Mouse (Mus musculus) liver, embryonic 11.5 days (tissue): ENCODE results near the gene Sgca. TPM values are rescaled to one million over a fixed set of nuclear protein-coding genes. Genes with fewer than 3 reads are reported as not detected.

Experiments used
- ATAC-seq: fragments of 200-750 bp; cut with Nextera tagmentation; replicated peaks from 2 replicates; pipeline ENCODE4 v1.8.0; 2017; ENCODE audit warnings: moderate number of reproducible peaks, mild to moderate bottlenecking, moderate TSS enrichment, moderate library complexity; ENCODE audit not compliant: low FRiP score
- DNase-seq: peaks from one replicate; pipeline ENCODE4 v3.0.0-alpha.2; 2017; ENCODE audit warnings: low spot score
- H3K27ac ChIP-seq: fragments of 300-500 bp; sonication (generic); 2 replicates; pipeline ENCODE4 v1.5.1; 2014; ENCODE audit warnings: mild to moderate bottlenecking, low read depth, low read length, control low read depth
- H3K27me3 ChIP-seq: fragments of 300-500 bp; sonication (generic); replicated peaks from 2 replicates; pipeline ENCODE4 v1.6.1; 2014; ENCODE audit warnings: low read length, mixed read lengths; ENCODE audit not compliant: control insufficient read depth, insufficient read depth
- H3K36me3 ChIP-seq: fragments of 300-500 bp; sonication (generic); 2 replicates; pipeline ENCODE4 v1.6.1; 2014; ENCODE audit warnings: mild to moderate bottlenecking, low read length, moderate library complexity, mixed read lengths; ENCODE audit not compliant: control insufficient read depth, insufficient read depth
- H3K4me1 ChIP-seq: fragments of 300-500 bp; sonication (generic); replicated peaks from 2 replicates; pipeline ENCODE4 v1.6.1; 2014; ENCODE audit warnings: low read length, mixed read lengths; ENCODE audit not compliant: control insufficient read depth, insufficient read depth
- H3K4me2 ChIP-seq: fragments of 300-500 bp; sonication (generic); 2 replicates; pipeline ENCODE4 v1.6.1; 2014; ENCODE audit warnings: mild to moderate bottlenecking, control low read depth, moderate library complexity
- H3K4me3 ChIP-seq: fragments of 300-500 bp; sonication (generic); 2 replicates; pipeline ENCODE4 v1.5.1; 2014; ENCODE audit warnings: low read depth, low read length, control low read depth
- H3K9ac ChIP-seq: fragments of 300-500 bp; sonication (generic); 2 replicates; pipeline ENCODE4 v1.6.1; 2014; ENCODE audit warnings: low read depth, low read length, control low read depth
- H3K9me3 ChIP-seq: fragments of 300-500 bp; sonication (generic); 2 replicates; pipeline ENCODE4 v1.6.1; 2016; ENCODE audit warnings: low read length, inconsistent platforms, mixed read lengths; ENCODE audit not compliant: control insufficient read depth
- WGBS: fragments of 180-500 bp; shearing (Covaris S2); extraction: QIAGEN DNeasy Blood & Tissue Kit; methylation state at CpG from one replicate; pipeline ENCODE4 v1.1.7; 2014; 5-methylcytosine and 5-hydroxymethylcytosine counted together
- polyA plus RNA-seq: library from polyadenylated mRNA; unstranded; fragments of >200 nt; fragmentation: Nextera tagmentation; extraction: Ambion mirVana; gene quantifications from 2 replicates; pipeline ENCODE4 v1.2.1, GENCODE M21; 2014

Gene Sgca
- polyA plus RNA-seq, 1 experiment from 2014 or later, result 0.30 TPM

GRCm38 (mm10) chr11:94915675-94916403, 60.3 kb downstream of the Sgca start:
- Histone ChIP-seq H3K4me3 (no peak overlapping the region), H3K4me1 (no peaks in the 10 kb centered on the region; the same call in 1 of the 2 replicates), H3K27ac (no peak overlapping the region), H3K36me3 (no peaks in the 10 kb centered on the region), H3K4me2 (no peak overlapping the region), H3K9me3 (no peaks in the 10 kb centered on the region), H3K27me3 (no peaks in the 10 kb centered on the region; the same call in 1 of the 2 replicates), H3K9ac (no peak overlapping the region)
- DNase-seq, result no peak
- ATAC-seq, result no peak
- 32% methylated on average over 12 of the region's 16 CpGs for WGBS

- ATAC-seq (no peak), DNase-seq (no peak)
- no peak overlapping the region for H3K4me2 ChIP-seq
- H3K27me3 ChIP-seq, result no peaks in the 10 kb centered on the region
- H3K9me3 ChIP-seq, result no peaks in the 10 kb centered on the region
- H3K27ac ChIP-seq, result no peak overlapping the region
- no peak overlapping the region for H3K9ac ChIP-seq
- H3K4me3 ChIP-seq, result no peak overlapping the region
- no peaks in the 10 kb centered on the region; the same call in 1 of the 2 replicates for H3K4me1 ChIP-seq
- WGBS, result 67% methylated on average over 6 of the region's 6 CpGs
- no peaks in the 10 kb centered on the region for H3K36me3 ChIP-seq
These were observed 62.6 kb downstream of the Sgca start for GRCm38 (mm10) chr11:94913302-94914090.

Other genes with a start within 250 kb of the Sgca start
- gene Cdc34b, start 234.5 kb downstream of the Sgca start, polyA plus RNA-seq, result 0.23 TPM in 1 of 2 replicates, not detected in the other
- not detected in 2 replicates for gene Tmem92, start 193.6 kb downstream of the Sgca start, polyA plus RNA-seq
- gene Col1a1, start 40.1 kb downstream of the Sgca start, polyA plus RNA-seq, result 191 and 221 TPM in 2 replicates
- not detected in 2 replicates for gene Hils1, start 8.7 kb downstream of the Sgca start, polyA plus RNA-seq
- 21.9 and 27.9 TPM in 2 replicates for gene Ppp1r9b, start 14.7 kb upstream of the Sgca start, polyA plus RNA-seq
- 55.8 and 57.8 TPM in 2 replicates for gene Samd14, start 33.6 kb upstream of the Sgca start, polyA plus RNA-seq
- gene Pdk2, start 65.0 kb upstream of the Sgca start, polyA plus RNA-seq, result 14.9 and 15.2 TPM in 2 replicates
- 4.0 and 4.6 TPM in 2 replicates for gene Itga3, start 100.5 kb upstream of the Sgca start, polyA plus RNA-seq
- gene Dlx3, start 143.8 kb upstream of the Sgca start, polyA plus RNA-seq, result 0.63 and 0.68 TPM in 2 replicates
- gene Dlx4, start 169.9 kb upstream of the Sgca start, polyA plus RNA-seq, result 0.19 and 0.40 TPM in 2 replicates